Mouse (Mus musculus): ENCODE measurements at regions not wholly inside any gene's neighbourhood (a gene's known extent, or its start where the extent isn't known, plus 50 kb on each side); places are given as distances from the start of the nearest gene placed in this dataset.

DNA sequence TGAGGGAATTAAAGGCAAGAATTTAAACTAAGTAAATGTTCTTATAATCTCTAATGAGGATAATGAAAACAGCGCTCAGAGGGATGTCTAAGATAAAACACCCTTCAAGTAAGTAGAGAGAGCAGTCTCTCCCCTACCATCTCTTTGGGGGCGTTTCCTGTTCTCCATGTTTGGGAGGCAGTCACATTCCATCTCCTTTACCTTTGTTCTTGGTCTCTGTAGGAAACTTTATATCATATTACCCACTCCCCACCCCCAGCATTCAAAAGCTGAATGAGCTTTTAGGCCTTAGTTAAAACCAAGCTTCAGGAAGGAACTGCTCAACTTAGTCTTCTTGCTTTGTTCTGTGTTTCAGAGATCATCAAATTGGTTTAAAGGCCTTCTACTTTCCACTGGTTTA, 116.2 kb upstream of the Gli3 start:
- no peaks in the 10 kb centered on the region for H3K36me3 ChIP-seq (ENCODE audit: control insufficient read depth, insufficient read depth, low read length)
- H3K27ac ChIP-seq (replicated peaks), result no peak overlapping the region
- no peak for ATAC-seq (ENCODE audit: low FRiP score, low TSS enrichment)
- TF ChIP-seq CTCF (IDR thresholded peaks at IDR 0.05; ENCODE audit: low read depth) (no peak), EP300 (optimal IDR thresholded peaks at IDR 0.05) (no peak)
- DNase-seq (ENCODE audit: low spot score), result no peak
- H3K4me2 ChIP-seq (replicated peaks; ENCODE audit: low read depth), result no peak overlapping the region
- no peaks in the 10 kb centered on the region for H3K27me3 ChIP-seq (ENCODE audit: control insufficient read depth, insufficient read depth, low read length)
- no peak overlapping the region for H3K4me3 ChIP-seq (ENCODE audit: low read depth, low read length)
- no peaks in the 10 kb centered on the region for H3K9me3 ChIP-seq (ENCODE audit: control insufficient read depth, low read length)
- WGBS, result 33% methylated on average over 2 of the region's 2 CpGs
- no peaks in the 10 kb centered on the region for H3K4me1 ChIP-seq (replicated peaks; ENCODE audit: control insufficient read depth, insufficient read depth)
- no peak overlapping the region for H3K9ac ChIP-seq (ENCODE audit: low read length)

DNA sequence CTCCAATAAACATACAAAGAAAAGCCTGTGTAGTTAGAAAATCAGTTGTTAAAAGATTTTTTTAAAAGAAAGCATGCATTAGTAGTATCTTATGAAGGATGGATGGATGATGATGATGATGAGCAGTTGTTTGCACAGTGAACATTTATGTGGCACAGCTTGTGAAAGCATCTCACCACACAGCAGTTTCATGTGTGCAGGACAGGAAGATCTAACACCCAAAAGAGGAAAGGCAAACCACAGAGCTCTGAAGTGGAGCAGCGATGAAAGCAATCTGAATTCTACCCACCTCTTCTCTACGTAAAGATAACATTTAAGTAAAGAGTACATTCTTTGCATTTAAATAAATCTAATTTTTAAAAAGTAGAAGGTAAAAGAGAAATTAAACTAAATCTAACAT, 96.6 kb upstream of the Gli3 start:
- Histone ChIP-seq H3K36me3 (ENCODE audit: control insufficient read depth, insufficient read depth, low read length) (no peaks in the 10 kb centered on the region), H3K9ac (ENCODE audit: low read length) (no peak overlapping the region), H3K4me2 (replicated peaks; ENCODE audit: low read depth) (no peak overlapping the region), H3K27me3 (ENCODE audit: control insufficient read depth, insufficient read depth, low read length) (no peaks in the 10 kb centered on the region), H3K9me3 (ENCODE audit: control insufficient read depth, low read length) (no peaks in the 10 kb centered on the region), H3K4me3 (ENCODE audit: low read depth, low read length) (no peak overlapping the region), H3K27ac (replicated peaks) (no peak overlapping the region), H3K4me1 (replicated peaks; ENCODE audit: control insufficient read depth, insufficient read depth) (no peaks in the 10 kb centered on the region)
- no peak for DNase-seq (ENCODE audit: low spot score)
- TF ChIP-seq CTCF (IDR thresholded peaks at IDR 0.05; ENCODE audit: low read depth), result no peak
- no peak for TF ChIP-seq EP300 (optimal IDR thresholded peaks at IDR 0.05)
- WGBS, result 90% methylated on average over 2 of the region's 2 CpGs
- no peak for ATAC-seq (ENCODE audit: low FRiP score, low TSS enrichment)

DNA sequence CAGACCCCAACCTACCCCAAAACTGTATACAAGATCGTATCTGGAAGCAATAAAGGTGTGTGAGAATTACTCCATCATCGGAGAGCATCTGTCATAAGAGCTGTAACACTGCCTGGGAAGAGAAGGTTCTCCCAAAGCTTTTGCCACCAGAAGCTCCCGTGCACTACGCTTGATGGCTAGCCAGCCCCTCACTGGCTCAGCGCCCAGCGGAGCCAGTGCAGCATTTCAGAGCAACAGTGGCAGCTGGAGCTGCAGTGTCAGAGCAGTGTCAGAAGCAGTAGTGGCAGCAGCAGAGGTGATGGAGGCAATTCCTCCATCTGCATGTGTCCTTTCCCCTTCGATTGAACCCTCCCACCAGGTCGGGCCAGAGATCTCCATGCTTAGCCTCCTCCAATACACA, 83.0 kb upstream of the Gli3 start:
- no peak overlapping the region for H3K9ac ChIP-seq (ENCODE audit: low read length)
- ATAC-seq (ENCODE audit: low FRiP score, low TSS enrichment), result no peak
- no peaks in the 10 kb centered on the region for H3K9me3 ChIP-seq (ENCODE audit: control insufficient read depth, low read length)
- H3K27me3 ChIP-seq (ENCODE audit: control insufficient read depth, insufficient read depth, low read length), result no peaks in the 10 kb centered on the region
- WGBS, result 69% methylated on average over 8 of the region's 8 CpGs
- no peaks in the 10 kb centered on the region for H3K36me3 ChIP-seq (ENCODE audit: control insufficient read depth, insufficient read depth, low read length)
- H3K4me2 ChIP-seq (replicated peaks; ENCODE audit: low read depth), result no peak overlapping the region
- no peak overlapping the region for H3K27ac ChIP-seq (replicated peaks)
- no peak overlapping the region for H3K4me3 ChIP-seq (ENCODE audit: low read depth, low read length)
- TF ChIP-seq EP300 (optimal IDR thresholded peaks at IDR 0.05) (no peak), CTCF (IDR thresholded peaks at IDR 0.05; ENCODE audit: low read depth) (no peak)
- no peak for DNase-seq (ENCODE audit: low spot score)
- H3K4me1 ChIP-seq (replicated peaks; ENCODE audit: control insufficient read depth, insufficient read depth), result no peaks in the 10 kb centered on the region

DNA sequence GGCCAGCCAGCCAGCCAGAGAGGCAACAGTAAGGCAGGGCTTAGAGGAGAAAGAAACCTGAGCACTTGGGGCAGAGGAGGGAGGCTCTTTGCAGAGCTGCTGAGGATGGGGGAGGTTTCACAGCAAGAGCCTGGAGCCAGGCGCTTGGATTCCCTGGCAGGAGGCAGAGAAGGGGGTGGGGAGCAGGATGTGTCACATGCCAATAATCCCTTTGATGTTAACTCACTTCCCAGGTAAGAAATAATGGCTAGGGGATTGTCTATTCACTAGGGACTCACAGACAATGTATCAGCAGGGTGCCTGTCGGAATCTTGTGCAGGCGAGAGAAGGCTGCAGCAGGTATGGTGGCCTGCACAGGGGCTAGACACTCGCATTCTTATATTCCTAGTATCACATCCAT, 67.8 kb upstream of the Gli3 start:
- ATAC-seq (ENCODE audit: low FRiP score, low TSS enrichment) (no peak), DNase-seq (ENCODE audit: low spot score) (no peak)
- H3K36me3 ChIP-seq (ENCODE audit: control insufficient read depth, insufficient read depth, low read length), result no peaks in the 10 kb centered on the region
- no peak overlapping the region for H3K9ac ChIP-seq (ENCODE audit: low read length)
- no peaks in the 10 kb centered on the region for H3K4me1 ChIP-seq (replicated peaks; ENCODE audit: control insufficient read depth, insufficient read depth)
- H3K9me3 ChIP-seq (ENCODE audit: control insufficient read depth, low read length), result no peaks in the 10 kb centered on the region
- no peak overlapping the region for H3K27ac ChIP-seq (replicated peaks)
- WGBS, result 30% methylated on average over 4 of the region's 4 CpGs
- H3K4me2 ChIP-seq (replicated peaks; ENCODE audit: low read depth), result no peak overlapping the region
- TF ChIP-seq CTCF (IDR thresholded peaks at IDR 0.05; ENCODE audit: low read depth), result no peak
- TF ChIP-seq EP300 (optimal IDR thresholded peaks at IDR 0.05), result no peak
- no peak overlapping the region for H3K4me3 ChIP-seq (ENCODE audit: low read depth, low read length)
- no peaks in the 10 kb centered on the region for H3K27me3 ChIP-seq (ENCODE audit: control insufficient read depth, insufficient read depth, low read length)

DNA sequence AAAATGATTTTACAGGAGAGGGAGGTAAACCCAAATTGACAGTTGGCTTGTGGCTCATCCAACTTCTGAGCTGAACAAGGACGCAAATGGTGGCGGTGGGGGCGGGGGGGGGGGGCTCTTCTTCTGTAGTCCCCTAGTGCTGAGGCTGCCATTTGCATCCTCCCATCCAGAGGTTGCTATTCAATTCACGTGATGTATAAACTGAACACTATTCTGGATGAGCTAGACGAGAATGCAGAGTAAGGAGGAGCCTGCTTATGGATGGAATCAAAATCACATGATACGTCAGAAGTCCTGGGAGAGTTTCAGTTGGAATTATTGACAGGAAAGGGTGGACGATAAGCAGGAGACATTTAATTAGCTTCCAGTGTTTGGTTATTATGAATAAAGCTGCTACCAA, 67.3 kb upstream of the Gli3 start:
- Histone ChIP-seq H3K4me3 (ENCODE audit: low read depth, low read length) (no peak overlapping the region), H3K4me1 (replicated peaks; ENCODE audit: control insufficient read depth, insufficient read depth) (no peaks in the 10 kb centered on the region), H3K9ac (ENCODE audit: low read length) (no peak overlapping the region), H3K4me2 (replicated peaks; ENCODE audit: low read depth) (no peak overlapping the region), H3K36me3 (ENCODE audit: control insufficient read depth, insufficient read depth, low read length) (no peaks in the 10 kb centered on the region), H3K27ac (replicated peaks) (no peak overlapping the region), H3K9me3 (ENCODE audit: control insufficient read depth, low read length) (no peaks in the 10 kb centered on the region), H3K27me3 (ENCODE audit: control insufficient read depth, insufficient read depth, low read length) (no peaks in the 10 kb centered on the region)
- TF ChIP-seq EP300 (optimal IDR thresholded peaks at IDR 0.05), result no peak
- no peak for TF ChIP-seq CTCF (IDR thresholded peaks at IDR 0.05; ENCODE audit: low read depth)
- 45% methylated on average over 7 of the region's 7 CpGs for WGBS
- DNase-seq (ENCODE audit: low spot score), result no peak
- no peak for ATAC-seq (ENCODE audit: low FRiP score, low TSS enrichment)

DNA sequence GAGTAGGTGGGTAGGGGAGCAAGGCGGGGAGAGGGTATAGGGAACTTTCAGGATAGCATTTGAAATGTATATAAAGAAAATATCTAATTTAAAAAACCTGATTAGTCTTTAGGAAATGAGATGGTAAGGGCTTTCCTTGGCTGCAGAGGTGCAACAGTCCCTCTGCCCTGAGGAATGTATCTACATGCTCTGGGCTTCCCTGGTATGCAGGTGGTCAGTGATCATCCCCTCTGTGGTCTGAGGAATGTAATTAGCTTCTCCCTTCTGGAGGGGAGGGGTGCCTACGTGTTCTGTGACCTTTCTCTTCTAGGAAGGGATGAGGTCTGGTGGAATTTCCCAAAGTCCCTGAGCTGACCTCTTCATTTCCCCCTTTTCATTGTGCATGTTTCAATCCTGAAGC, 64.4 kb upstream of the Gli3 start:
- WGBS, result 57% methylated on average over 2 of the region's 2 CpGs
- H3K27me3 ChIP-seq (ENCODE audit: control insufficient read depth, insufficient read depth, low read length), result no peaks in the 10 kb centered on the region
- H3K9me3 ChIP-seq (ENCODE audit: control insufficient read depth, low read length), result no peaks in the 10 kb centered on the region
- TF ChIP-seq EP300 (optimal IDR thresholded peaks at IDR 0.05) (no peak), CTCF (IDR thresholded peaks at IDR 0.05; ENCODE audit: low read depth) (no peak)
- no peak for DNase-seq (ENCODE audit: low spot score)
- no peak overlapping the region for H3K27ac ChIP-seq (replicated peaks)
- H3K36me3 ChIP-seq (ENCODE audit: control insufficient read depth, insufficient read depth, low read length), result no peaks in the 10 kb centered on the region
- no peak overlapping the region for H3K9ac ChIP-seq (ENCODE audit: low read length)
- no peak overlapping the region for H3K4me3 ChIP-seq (ENCODE audit: low read depth, low read length)
- no peak overlapping the region for H3K4me2 ChIP-seq (replicated peaks; ENCODE audit: low read depth)
- no peak for ATAC-seq (ENCODE audit: low FRiP score, low TSS enrichment)
- H3K4me1 ChIP-seq (replicated peaks; ENCODE audit: control insufficient read depth, insufficient read depth), result no peaks in the 10 kb centered on the region

Data from stomach, postnatal 0 days (tissue).